Mouse (Mus musculus) ES-E14 (cell line): ENCODE measurements at regions not wholly inside any gene's neighbourhood (a gene's known extent, or its start where the extent isn't known, plus 50 kb on each side); places are given as distances from the start of the nearest gene placed in this dataset.

Experiments used
- DNase-seq: peaks from one replicate; pipeline ENCODE4 v3.0.0-alpha.2; 2013; ENCODE audit warnings: low read depth, low spot score
- H3K27ac ChIP-seq: 2 replicates; pipeline ENCODE4 v1.5.1; 2012; ENCODE audit warnings: low read depth, mild to moderate bottlenecking, low read length, moderate library complexity, mixed read lengths; ENCODE audit not compliant: poor library complexity, insufficient read depth, severe bottlenecking
- H3K36me3 ChIP-seq: 2 replicates; pipeline ENCODE4 v1.6.1; 2012; ENCODE audit warnings: mild to moderate bottlenecking, low read length, moderate library complexity, mixed read lengths; ENCODE audit not compliant: control insufficient read depth, poor library complexity, insufficient read depth, severe bottlenecking
- H3K4me1 ChIP-seq, 2 experiments: fragments of 150-350 bp in 1 of 2; sonication (generic) in 1 of 2; 2 replicates each; pipeline ENCODE4 v1.6.1; 2012; ENCODE audit warnings: low read length in 2 of 2, mild to moderate bottlenecking in 1 of 2, mixed read lengths in 1 of 2; ENCODE audit not compliant: control insufficient read depth in 2 of 2, insufficient read depth in 2 of 2, poor library complexity in 1 of 2
- H3K4me3 ChIP-seq, 2 experiments: fragments of 150-350 bp in 1 of 2; sonication (generic) in 1 of 2; 2 replicates each; pipeline ENCODE4 v1.5.1; 2012; ENCODE audit warnings: low read length in 2 of 2, low read depth in 1 of 2, mild to moderate bottlenecking in 1 of 2, mixed read lengths in 1 of 2; ENCODE audit not compliant: insufficient read depth in 1 of 2, poor library complexity in 1 of 2, severe bottlenecking in 1 of 2
- H3K9ac ChIP-seq: 2 replicates; pipeline ENCODE4 v1.6.1; 2012; ENCODE audit warnings: low read depth, mild to moderate bottlenecking, low read length, mixed read lengths; ENCODE audit not compliant: poor library complexity, insufficient read depth, severe bottlenecking
- H3K9me3 ChIP-seq: fragments of 150-350 bp; sonication (generic); 2 replicates; pipeline ENCODE4 v1.6.1; 2012; ENCODE audit warnings: low read depth, mild to moderate bottlenecking, low read length; ENCODE audit not compliant: control insufficient read depth, insufficient read depth
- CHD2 ChIP-seq: IDR thresholded peaks from 2 replicates; pipeline ENCODE4 v1.6.1; 2014; ENCODE audit warnings: mild to moderate bottlenecking, low read depth, low read length, inconsistent platforms
- HCFC1 ChIP-seq: IDR thresholded peaks from 2 replicates; pipeline ENCODE4 v1.6.1; 2012; ENCODE audit warnings: low read length, inconsistent platforms, borderline replicate concordance; ENCODE audit not compliant: insufficient read depth
- MAFK ChIP-seq: IDR thresholded peaks from 2 replicates; pipeline ENCODE4 v1.6.1; 2014; ENCODE audit warnings: mild to moderate bottlenecking, low read depth, low read length, inconsistent platforms; ENCODE audit not compliant: insufficient read depth
- ZC3H11A ChIP-seq: IDR thresholded peaks from 2 replicates; pipeline ENCODE4 v1.6.1; 2012; ENCODE audit warnings: low read depth, mild to moderate bottlenecking, inconsistent platforms, low read length, borderline replicate concordance
- ZNF384 ChIP-seq: IDR thresholded peaks from 2 replicates; pipeline ENCODE4 v1.6.1; 2012; ENCODE audit warnings: low read depth, low read length, inconsistent platforms
- in situ Hi-C, 2 experiments: fragments of 600-800 bp; cut with MboI; formaldehyde crosslinking; loops; one replicate each; pipeline ENCODE4 v1.15.1; 2025; ENCODE audit warnings: low sequenced_read_pairs in 2 of 2, inconsistent platforms in 1 of 2; ENCODE audit not compliant: unreplicated experiment in 2 of 2

- no peak overlapping the region for H3K9ac ChIP-seq
- DNase-seq, result peak; percentile 44
- in situ Hi-C loops, result no loop called here
- no peaks in the 10 kb centered on the region for H3K9me3 ChIP-seq
- H3K4me3 ChIP-seq, result no peak overlapping the region
- H3K27ac ChIP-seq, result no peak overlapping the region
- peaks cover 0 to 3% of the 10 kb centered on the region in 2 experiments; a peak in 1 of 4 replicates for H3K4me1 ChIP-seq
- no peaks in the 10 kb centered on the region for H3K36me3 ChIP-seq
- TF ChIP-seq ZNF384 (no peak), MAFK (no peak), CHD2 (no peak), HCFC1 (no peak), ZC3H11A (no peak)
Observed at GRCm38 (mm10) chr5:129354877-129355276, 146.1 kb upstream of the Sfswap start.

- H3K4me3 ChIP-seq, result no peak overlapping the region
- no peak overlapping the region for H3K9ac ChIP-seq
- no peaks in the 10 kb centered on the region for H3K9me3 ChIP-seq
- TF ChIP-seq HCFC1 (no peak), ZNF384 (no peak), ZC3H11A (no peak), MAFK (no peak), CHD2 (no peak)
- DNase-seq, result no peak
- no peak overlapping the region for H3K27ac ChIP-seq
- H3K36me3 ChIP-seq, result no peaks in the 10 kb centered on the region
- H3K4me1 ChIP-seq, result peaks cover 0 to 3% of the 10 kb centered on the region in 2 experiments; a peak in 1 of 4 replicates
- in situ Hi-C loops, result no loop called here
Observed at GRCm38 (mm10) chr5:129361527-129361926, 139.5 kb upstream of the Sfswap start.

- DNase-seq, result no peak
- H3K4me1 ChIP-seq, result peaks cover 0 to 3% of the 10 kb centered on the region in 2 experiments; a peak in 1 of 4 replicates
- H3K4me3 ChIP-seq, result no peak overlapping the region
- H3K9ac ChIP-seq, result no peak overlapping the region
- in situ Hi-C loops, result no loop called here
- TF ChIP-seq HCFC1 (no peak), CHD2 (no peak)
- H3K36me3 ChIP-seq, result no peaks in the 10 kb centered on the region
- no peak overlapping the region for H3K27ac ChIP-seq
- no peaks in the 10 kb centered on the region for H3K9me3 ChIP-seq
Observed at GRCm38 (mm10) chr5:129363189-129363588, 137.8 kb upstream of the Sfswap start.

- in situ Hi-C loops, result no loop called here
- TF ChIP-seq MAFK (no peak), ZNF384 (no peak), HCFC1 (no peak), ZC3H11A (no peak), CHD2 (no peak)
- DNase-seq, result no peak
- Histone ChIP-seq H3K36me3 (no peaks in the 10 kb centered on the region), H3K4me1 (peaks cover 0 to 3% of the 10 kb centered on the region in 2 experiments; a peak in 1 of 4 replicates), H3K27ac (no peak overlapping the region), H3K9me3 (no peaks in the 10 kb centered on the region), H3K9ac (no peak overlapping the region), H3K4me3 (no peak overlapping the region)
Observed at GRCm38 (mm10) chr5:129365026-129365425, 136.0 kb upstream of the Sfswap start.

GRCm38 (mm10) chr5:129367266-129367665 is 133.8 kb upstream of the Sfswap start:
- TF ChIP-seq MAFK (no peak), CHD2 (no peak), ZC3H11A (no peak), ZNF384 (no peak), HCFC1 (no peak)
- no peak overlapping the region for H3K9ac ChIP-seq
- H3K36me3 ChIP-seq, result no peaks in the 10 kb centered on the region
- no peak for DNase-seq
- in situ Hi-C loops, result no loop called here
- no peak overlapping the region for H3K4me3 ChIP-seq
- no peaks in the 10 kb centered on the region for H3K4me1 ChIP-seq
- H3K9me3 ChIP-seq, result no peaks in the 10 kb centered on the region
- H3K27ac ChIP-seq, result no peak overlapping the region
